Mouse (Mus musculus): ENCODE data around the gene Irf2bpl. TPM values are rescaled to one million over a fixed set of nuclear protein-coding genes. Genes with fewer than 3 reads are reported as not detected.

The Irf2bpl gene
- 19.6 and 21.4 TPM in 2 replicates for total RNA-seq (2012; rRNA removed)
- 7.0 and 8.2 TPM in 2 replicates for total RNA-seq (2014; rRNA removed)
- 10.2 and 12.1 TPM in 2 replicates for polyA plus RNA-seq (2012; ENCODE audit: insufficient read length, low read depth)

GRCm38 (mm10) chr12:86884197-86885058 is at the start of gene Irf2bpl:
Gene Irf2bpl, minus strand, starts transcription at chr12:86884798.
- peak; percentile 98 for DNase-seq (ENCODE audit: extremely low read depth)
- H3K27me3 ChIP-seq (replicated peaks) = no peaks in the 10 kb centered on the region
- H3K4me2 ChIP-seq (ENCODE audit: insufficient read depth, low read depth, poor library complexity, severe bottlenecking) = peak within 1 kb of the TSS; percentile 94
- peak within 1 kb of the TSS; percentile 94 for H3K9ac ChIP-seq (ENCODE audit: insufficient read depth, low read depth)
- H3K4me1 ChIP-seq (ENCODE audit: control insufficient read depth in 1 of 2, insufficient read depth in 2 of 2) = peaks cover 25 to 58% of the 10 kb centered on the region in 2 experiments
- H3K36me3 ChIP-seq (replicated peaks in 1 of 2; ENCODE audit: control insufficient read depth in 1 of 2, insufficient read depth in 1 of 2, low read length in 1 of 2) = peaks cover 11 to 17% of the 10 kb centered on the region in 2 experiments
- peak within 1 kb of the TSS; percentile 73 to 89 (median 88) for H3K4me3 ChIP-seq (replicated peaks in 1 of 3; ENCODE audit: low read depth in 2 of 3, low read length in 2 of 3, poor library complexity in 1 of 3)
- H3K79me2 ChIP-seq (replicated peaks; ENCODE audit: control insufficient read depth, extremely low read depth, insufficient read depth, poor library complexity, severe bottlenecking) = peaks cover 27% of the 10 kb centered on the region
- in situ Hi-C loops (cut with MboI; ENCODE audit: low pct_ligation_motif_present, low pct_unique_long_range_greater_than_20kb, low sequenced_read_pairs) = loop anchor here (5.0 kb wide), 1 partner anchor 52 kb away; no protein-coding TSS in a partner anchor
- dilution Hi-C loops (cut with MboI; ENCODE audit: extremely low pct_ligation_motif_present, extremely low pct_unique_long_range_greater_than_20kb, low sequenced_read_pairs) = no loop called here
- H3K9me3 ChIP-seq (replicated peaks; ENCODE audit: low read length) = peaks cover 5% of the 10 kb centered on the region
- peak within 1 kb of the TSS; percentile 89 for H3K27ac ChIP-seq (ENCODE audit: insufficient read depth, low read depth)
- 0 out of 2 replicates have a peak, but pooled peaks have one; percentile 28 for TF ChIP-seq CHD1 (IDR thresholded peaks at IDR 0.05; ENCODE audit: low read depth, low read length)
- TF ChIP-seq CHD2 (IDR thresholded peaks at IDR 0.05; ENCODE audit: low read length) = peak; percentile 96
- TF ChIP-seq PAX5 (IDR thresholded peaks at IDR 0.05; ENCODE audit: low read length) = no peak
- peak; percentile 86; the same call in 1 of the 2 replicates for TF ChIP-seq MXI1 (IDR thresholded peaks at IDR 0.05; ENCODE audit: low read depth, low read length)
- TF ChIP-seq KAT2A (IDR thresholded peaks at IDR 0.05; ENCODE audit: insufficient replicate concordance, low read length) = 0 out of 2 replicates have a peak, but pooled peaks have one; percentile 47
- no peak for TF ChIP-seq CTCF (conservative IDR thresholded peaks at IDR 0.05 in 1 of 2, IDR thresholded peaks at IDR 0.05 in 1 of 2; ENCODE audit: low read depth in 2 of 2, low read length in 2 of 2)
- peak; percentile 69 for TF ChIP-seq HCFC1 (IDR thresholded peaks at IDR 0.05; ENCODE audit: low read depth, low read length)
- TF ChIP-seq JUN (IDR thresholded peaks at IDR 0.05; ENCODE audit: insufficient read depth, low read depth, low read length) = peak; percentile 49; the same call in 1 of the 2 replicates
- no peak for TF ChIP-seq ZKSCAN1 (IDR thresholded peaks at IDR 0.05; ENCODE audit: borderline replicate concordance, low read depth, low read length)
- no peak for TF ChIP-seq RCOR1 (conservative IDR thresholded peaks at IDR 0.05; ENCODE audit: low read depth, low read length)
- TF ChIP-seq NELFE (IDR thresholded peaks at IDR 0.05; ENCODE audit: low read depth, low read length) = peak; percentile 84
- TF ChIP-seq NRF1 (IDR thresholded peaks at IDR 0.05; ENCODE audit: low read depth, low read length) = peak; percentile 89
- TF ChIP-seq IRF4 (IDR thresholded peaks at IDR 0.05; ENCODE audit: low read depth, low read length) = peak; percentile 64
- no peak for TF ChIP-seq USF1 (IDR thresholded peaks at IDR 0.05; ENCODE audit: low read depth, low read length)
- TF ChIP-seq SIN3A (IDR thresholded peaks at IDR 0.05; ENCODE audit: low read length) = no peak; the same call in 1 of the 2 replicates
- TF ChIP-seq UBTF (IDR thresholded peaks at IDR 0.05; ENCODE audit: low read depth, low read length) = 0 out of 2 replicates have a peak, but pooled peaks have one; percentile 59
- TF ChIP-seq TCF12 (IDR thresholded peaks at IDR 0.05; ENCODE audit: low read depth, low read length) = peak; percentile 86
- peak; percentile 70 for TF ChIP-seq ZMIZ1 (IDR thresholded peaks at IDR 0.05; ENCODE audit: low read depth, low read length)
- no peak for TF ChIP-seq E2F4 (IDR thresholded peaks at IDR 0.05; ENCODE audit: insufficient replicate concordance, low read depth, low read length)
- peak; percentile 80 for TF ChIP-seq MAX (IDR thresholded peaks at IDR 0.05; ENCODE audit: low read length)
- no peak for TF ChIP-seq USF2 (conservative IDR thresholded peaks at IDR 0.05; ENCODE audit: low read depth, low read length)
- TF ChIP-seq TBP (conservative IDR thresholded peaks at IDR 0.05; ENCODE audit: low read depth, low read length) = 0 out of 2 replicates have a peak, but pooled peaks have one; percentile 58
- peak; percentile 68; the same call in 1 of the 2 replicates for TF ChIP-seq MYC (IDR thresholded peaks at IDR 0.05; ENCODE audit: low read depth, low read length)
- TF ChIP-seq POLR2A (IDR thresholded peaks at IDR 0.05; ENCODE audit: low read depth, low read length) = peak; percentile 91
- TF ChIP-seq EP300 (IDR thresholded peaks at IDR 0.05; ENCODE audit: low read length) = peak; percentile 27; the same call in 1 of the 2 replicates
- TF ChIP-seq JUND (conservative IDR thresholded peaks at IDR 0.05; ENCODE audit: low read depth, low read length) = no peak
- no peak for TF ChIP-seq MAFK (IDR thresholded peaks at IDR 0.05; ENCODE audit: insufficient replicate concordance, low read length)
- no peak for TF ChIP-seq GABPA (IDR thresholded peaks at IDR 0.05; ENCODE audit: insufficient replicate concordance, low read depth, low read length)
- no peak for TF ChIP-seq POLR2AphosphoS2 (IDR thresholded peaks at IDR 0.05; ENCODE audit: low read depth, low read length)
- TF ChIP-seq ELF1 (IDR thresholded peaks at IDR 0.05; ENCODE audit: low read depth, low read length) = peak; percentile 86
- TF ChIP-seq ZNF384 (IDR thresholded peaks at IDR 0.05; ENCODE audit: low read depth, low read length) = 0 out of 2 replicates have a peak, but pooled peaks have one; percentile 9
- peak; percentile 76 for TF ChIP-seq ETS1 (conservative IDR thresholded peaks at IDR 0.05; ENCODE audit: low read depth, low read length)
- TF ChIP-seq MAZ (IDR thresholded peaks at IDR 0.05; ENCODE audit: low read depth, low read length) = peak; percentile 100
- peak; percentile 18; the same call in 1 of the 2 replicates for TF ChIP-seq SMC3 (IDR thresholded peaks at IDR 0.05; ENCODE audit: low read depth, low read length)
- TF ChIP-seq BHLHE40 (IDR thresholded peaks at IDR 0.05; ENCODE audit: low read depth, low read length) = peak; percentile 55; the same call in 1 of the 2 replicates
- TF ChIP-seq RAD21 (IDR thresholded peaks at IDR 0.05; ENCODE audit: low read depth, low read length) = no peak
- peak; percentile 76; the same call in 1 of the 2 replicates for TF ChIP-seq MEF2A (IDR thresholded peaks at IDR 0.05; ENCODE audit: borderline replicate concordance, low read depth, low read length)

Data from CH12.LX (cell line).